Mouse (Mus musculus) embryonic facial prominence, embryonic 11.5 days (tissue): ENCODE measurements around the gene Kcng4. TPM values are rescaled to one million over a fixed set of nuclear protein-coding genes. Genes with fewer than 3 reads are reported as not detected.

Experiments
- ATAC-seq: fragments of 200-750 bp; cut with Nextera tagmentation; replicated peaks from 2 replicates; pipeline ENCODE4 v1.8.0; 2017; ENCODE audit warnings: low read depth; ENCODE audit not compliant: insufficient number of reproducible peaks, low FRiP score, low TSS enrichment
- DNase-seq: peaks from one replicate; pipeline ENCODE4 v3.0.0-alpha.2; 2015; ENCODE audit warnings: low spot score
- H3K27ac ChIP-seq: fragments of 300-500 bp; sonication (generic); replicated peaks from 2 replicates; pipeline ENCODE4 v1.5.1; 2014; ENCODE audit warnings: mild to moderate bottlenecking, low read depth, low read length, control low read depth
- H3K27me3 ChIP-seq: fragments of 300-500 bp; sonication (generic); 2 replicates; pipeline ENCODE4 v1.6.1; 2014; ENCODE audit warnings: mild to moderate bottlenecking, low read length, moderate library complexity, mixed read lengths; ENCODE audit not compliant: control insufficient read depth, insufficient read depth
- H3K36me3 ChIP-seq: fragments of 300-500 bp; sonication (generic); replicated peaks from 2 replicates; pipeline ENCODE4 v1.6.1; 2014; ENCODE audit warnings: low read depth, mild to moderate bottlenecking, low read length, moderate library complexity, mixed read lengths; ENCODE audit not compliant: control insufficient read depth, insufficient read depth
- H3K4me1 ChIP-seq: fragments of 300-500 bp; sonication (generic); 2 replicates; pipeline ENCODE4 v1.6.1; 2014; ENCODE audit warnings: low read length, mixed read lengths; ENCODE audit not compliant: control insufficient read depth, insufficient read depth
- H3K4me2 ChIP-seq: fragments of 300-500 bp; sonication (generic); 2 replicates; pipeline ENCODE4 v1.6.1; 2014; ENCODE audit warnings: low read depth, mild to moderate bottlenecking, control low read depth, low read length, moderate library complexity
- H3K4me3 ChIP-seq: fragments of 300-500 bp; sonication (generic); 2 replicates; pipeline ENCODE4 v1.5.1; 2014; ENCODE audit warnings: low read depth, low read length, control low read depth
- H3K9ac ChIP-seq: fragments of 300-500 bp; sonication (generic); replicated peaks from 2 replicates; pipeline ENCODE4 v1.6.1; 2014; ENCODE audit warnings: mild to moderate bottlenecking, control low read depth, low read length
- H3K9me3 ChIP-seq: fragments of 300-500 bp; sonication (generic); replicated peaks from 2 replicates; pipeline ENCODE4 v1.6.1; 2016; ENCODE audit warnings: mild to moderate bottlenecking, low read length, inconsistent platforms, mixed read lengths; ENCODE audit not compliant: control insufficient read depth
- WGBS: fragments of 180-500 bp; shearing (Covaris S2); extraction: QIAGEN DNeasy Blood & Tissue Kit; methylation state at CpG from one replicate; pipeline ENCODE4 v1.1.7; 2014; 5-methylcytosine and 5-hydroxymethylcytosine counted together
- polyA plus RNA-seq: library from polyadenylated mRNA; unstranded; fragments of >200 nt; fragmentation: Nextera tagmentation; extraction: Ambion mirVana; gene quantifications from 2 replicates; pipeline ENCODE4 v1.2.1, GENCODE M21; 2014

Gene Kcng4
- polyA plus RNA-seq, 1 experiment from 2014 or later, result not detected

GRCm38 (mm10) chr8:119637381-119637780 lies 1.9 kb upstream of the Kcng4 start:
- H3K4me1 ChIP-seq, result peaks cover 4% of the 10 kb centered on the region
- H3K4me2 ChIP-seq, result no peak overlapping the region
- no peak overlapping the region for H3K9ac ChIP-seq
- no peaks in the 10 kb centered on the region for H3K9me3 ChIP-seq
- H3K36me3 ChIP-seq, result no peaks in the 10 kb centered on the region
- H3K27me3 ChIP-seq, result peaks cover 9% of the 10 kb centered on the region
- WGBS, result 80% methylated on average over 4 of the region's 4 CpGs
- H3K27ac ChIP-seq, result no peak overlapping the region
- DNase-seq, result no peak
- no peak for ATAC-seq
- no peak overlapping the region for H3K4me3 ChIP-seq

- Histone ChIP-seq H3K36me3 (no peaks in the 10 kb centered on the region), H3K27me3 (peaks cover 9% of the 10 kb centered on the region), H3K4me2 (no peak overlapping the region), H3K9ac (no peak overlapping the region), H3K9me3 (no peaks in the 10 kb centered on the region), H3K4me1 (peaks cover 4% of the 10 kb centered on the region), H3K4me3 (no peak overlapping the region), H3K27ac (no peak overlapping the region)
- WGBS, result 61% methylated on average over 7 of the region's 7 CpGs
- ATAC-seq (no peak), DNase-seq (no peak)
Observed at GRCm38 (mm10) chr8:119636766-119637165, 1.3 kb upstream of the Kcng4 start.

- H3K9ac ChIP-seq, result no peak overlapping the region
- peaks cover 9% of the 10 kb centered on the region for H3K27me3 ChIP-seq
- WGBS, result 43% methylated on average over 2 of the region's 2 CpGs
- H3K4me2 ChIP-seq, result no peak overlapping the region
- no peak overlapping the region for H3K4me3 ChIP-seq
- no peaks in the 10 kb centered on the region for H3K36me3 ChIP-seq
- ATAC-seq, result no peak
- DNase-seq, result no peak
- no peaks in the 10 kb centered on the region for H3K9me3 ChIP-seq
- peaks cover 4% of the 10 kb centered on the region for H3K4me1 ChIP-seq
- no peak overlapping the region for H3K27ac ChIP-seq
Observed at GRCm38 (mm10) chr8:119635958-119636357, 478 bp upstream of the Kcng4 start.

DNA sequence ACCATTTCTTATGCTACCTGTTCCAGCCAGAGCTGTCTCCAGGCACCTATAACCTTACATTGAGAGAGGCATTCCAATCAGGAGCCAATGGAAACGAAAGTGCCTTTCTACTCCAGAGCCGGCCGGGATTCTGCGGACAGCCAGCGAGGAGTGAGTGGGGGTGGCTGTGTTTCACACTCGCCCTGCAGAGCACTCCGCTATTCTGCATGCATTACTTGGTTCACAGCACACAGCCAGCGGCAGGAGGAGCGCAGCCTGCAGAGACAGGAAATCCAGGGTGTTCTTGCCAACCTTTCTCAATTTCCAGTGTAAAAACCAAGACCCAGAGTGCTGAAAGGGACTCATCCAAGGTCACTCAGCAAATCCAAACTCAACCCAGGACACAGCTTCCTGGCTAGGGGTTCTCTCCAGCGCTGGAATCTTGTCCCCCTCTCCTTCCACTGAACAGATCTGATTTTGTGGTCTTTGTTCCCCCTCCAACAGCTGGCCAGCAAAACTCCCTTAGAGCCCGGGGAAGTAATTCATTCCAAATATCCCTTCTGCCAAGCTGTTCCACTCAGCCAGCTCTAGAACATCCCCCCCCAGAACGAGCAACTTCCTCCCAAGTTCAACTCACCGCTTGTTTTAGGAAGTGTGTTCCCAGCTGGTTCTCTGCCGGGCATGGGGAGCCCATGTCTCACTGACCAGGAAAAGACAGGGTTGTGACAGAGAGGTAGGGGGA lies 704 bp downstream of the Kcng4 start:
- Histone ChIP-seq H3K4me1 (peaks cover 4% of the 10 kb centered on the region), H3K27me3 (peaks cover 9% of the 10 kb centered on the region), H3K9me3 (no peaks in the 10 kb centered on the region), H3K4me3 (no peak overlapping the region), H3K9ac (no peak overlapping the region), H3K27ac (no peak overlapping the region), H3K4me2 (no peak overlapping the region), H3K36me3 (no peaks in the 10 kb centered on the region)
- no peak for DNase-seq
- WGBS, result 28% methylated on average over 14 of the region's 14 CpGs
- ATAC-seq, result no peak

DNA sequence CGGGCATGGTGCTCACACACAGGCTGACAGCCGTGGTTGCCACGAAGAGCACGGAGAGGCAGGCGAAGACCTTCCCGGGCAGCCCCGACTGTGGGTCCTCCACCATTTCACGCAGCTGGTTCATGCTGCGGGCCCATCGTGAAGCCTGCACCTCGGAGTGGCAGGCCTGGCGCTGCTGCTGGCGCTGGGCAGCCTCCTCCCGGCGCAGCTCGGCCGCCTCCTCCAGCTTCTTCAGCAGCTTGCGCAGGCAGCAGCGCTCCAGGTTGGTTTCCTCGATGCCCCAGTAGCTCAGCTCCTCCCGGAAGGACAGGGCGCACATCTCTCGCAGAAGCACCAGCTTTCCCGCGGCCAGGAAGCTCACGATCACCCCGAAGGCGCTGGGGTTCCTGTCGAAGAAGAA lies 2.6 kb downstream of the Kcng4 start:
- Histone ChIP-seq H3K4me3 (no peak overlapping the region), H3K9me3 (no peaks in the 10 kb centered on the region), H3K27ac (no peak overlapping the region), H3K27me3 (peaks cover 9% of the 10 kb centered on the region), H3K9ac (peak overlapping the region; percentile 13; the same call in 1 of the 2 replicates), H3K4me2 (peak overlapping the region; percentile 4; the same call in 1 of the 2 replicates), H3K36me3 (no peaks in the 10 kb centered on the region), H3K4me1 (peaks cover 4% of the 10 kb centered on the region)
- no peak for ATAC-seq
- WGBS, result 52% methylated on average over 29 of the region's 29 CpGs
- no peak for DNase-seq

DNA sequence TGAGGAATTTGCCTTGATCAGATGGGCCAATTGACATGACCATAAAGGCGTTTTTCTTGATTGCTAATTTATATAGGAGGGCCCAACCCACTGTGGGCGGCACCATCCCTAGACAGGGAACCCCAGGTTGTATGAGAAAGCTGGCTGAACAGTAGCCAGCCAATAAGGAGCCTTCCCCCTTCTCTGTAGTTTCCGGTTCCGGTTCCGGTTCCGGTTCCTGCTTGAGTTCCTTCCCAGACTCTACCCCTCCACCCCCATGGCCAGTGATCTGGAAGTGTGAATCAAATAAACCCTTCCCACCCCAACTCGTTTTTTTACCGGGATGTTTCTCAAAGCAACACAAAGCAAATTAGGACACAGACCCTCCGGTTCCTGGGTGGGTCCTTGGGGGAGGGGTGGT lies 3.2 kb downstream of the Kcng4 start:
- Histone ChIP-seq H3K9me3 (no peaks in the 10 kb centered on the region), H3K27me3 (peaks cover 9% of the 10 kb centered on the region), H3K4me1 (peaks cover 4% of the 10 kb centered on the region), H3K36me3 (no peaks in the 10 kb centered on the region), H3K4me2 (no peak overlapping the region), H3K27ac (no peak overlapping the region), H3K4me3 (no peak overlapping the region), H3K9ac (no peak overlapping the region)
- WGBS, result 84% methylated on average over 9 of the region's 9 CpGs
- DNase-seq, result no peak
- ATAC-seq, result no peak

- Histone ChIP-seq H3K4me2 (no peak overlapping the region), H3K27ac (no peak overlapping the region), H3K36me3 (no peaks in the 10 kb centered on the region), H3K9me3 (no peaks in the 10 kb centered on the region), H3K4me1 (peaks cover 4% of the 10 kb centered on the region), H3K27me3 (peaks cover 9% of the 10 kb centered on the region), H3K4me3 (no peak overlapping the region), H3K9ac (no peak overlapping the region)
- 24% methylated on average over 3 of the region's 3 CpGs for WGBS
- DNase-seq (no peak), ATAC-seq (no peak)
Observed at GRCm38 (mm10) chr8:119630841-119631240, 4.6 kb downstream of the Kcng4 start.

DNA sequence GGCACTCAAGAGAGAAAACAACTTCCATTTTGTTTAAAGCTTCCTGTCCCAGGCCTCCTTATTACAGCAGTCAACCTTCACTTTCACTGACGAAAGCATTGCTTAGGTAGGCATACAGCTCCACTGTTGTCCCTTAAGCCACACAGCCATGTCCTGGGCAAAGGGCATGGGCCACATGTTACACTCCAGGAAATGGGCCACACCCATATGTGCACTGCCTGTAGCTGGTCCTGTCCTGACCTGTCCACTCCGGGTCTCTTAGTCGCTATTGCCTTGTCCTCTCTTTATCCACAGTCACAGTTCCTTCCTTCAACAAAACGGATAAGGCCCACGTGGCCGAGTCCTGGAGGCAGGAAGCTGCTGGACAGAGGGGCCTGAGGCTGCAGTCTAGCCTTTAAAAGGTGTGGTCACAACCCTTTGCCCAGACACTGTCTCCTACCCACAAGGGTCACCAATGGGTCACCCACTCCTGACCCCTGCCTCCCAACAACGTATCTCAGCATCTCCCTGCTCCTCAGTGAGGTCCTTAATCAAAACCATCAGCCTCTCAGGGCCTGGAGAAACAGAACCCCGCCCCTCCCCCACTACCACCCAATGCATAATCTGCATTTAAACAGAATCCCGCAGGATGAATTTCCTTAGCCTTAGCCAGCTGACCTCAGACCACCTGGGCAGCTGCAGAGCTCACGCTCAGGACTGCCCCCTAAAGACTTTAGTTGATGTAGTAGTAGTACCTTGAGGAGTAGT lies 7.7 kb downstream of the Kcng4 start:
- WGBS, result 24% methylated on average over 10 of the region's 10 CpGs
- Histone ChIP-seq H3K9me3 (no peaks in the 10 kb centered on the region), H3K36me3 (no peaks in the 10 kb centered on the region), H3K27me3 (no peaks in the 10 kb centered on the region), H3K27ac (no peak overlapping the region; the same call in 1 of the 2 replicates), H3K4me1 (no peaks in the 10 kb centered on the region), H3K4me3 (no peak overlapping the region), H3K4me2 (no peak overlapping the region), H3K9ac (no peak overlapping the region)
- DNase-seq (peak; percentile 79), ATAC-seq (0 out of 2 replicates have a peak, but pooled peaks have one; percentile 59)
